Mouse (Mus musculus) liver, embryonic 13.5 days (tissue): Measurements from ENCODE around the gene Gm21748. TPM values are rescaled to one million over a fixed set of nuclear protein-coding genes. Genes with fewer than 3 reads are reported as not detected.
"Not testable (repeated sequence)": the region's sequence is repeated elsewhere in the genome, so short reads cannot be mapped to it uniquely, and the experiment has no call there.

ENCODE experiments used
- ATAC-seq: fragments of 200-750 bp; cut with Nextera tagmentation; 2 replicates; pipeline ENCODE4 v1.8.0; 2017; ENCODE audit warnings: low read depth, mild to moderate bottlenecking, moderate number of reproducible peaks, moderate library complexity
- DNase-seq: peaks from one replicate; pipeline ENCODE4 v3.0.0; 2022
- H3K27ac ChIP-seq: fragments of 300-500 bp; sonication (generic); 2 replicates; pipeline ENCODE4 v1.5.1; 2015; ENCODE audit warnings: moderate library complexity, mild to moderate bottlenecking, inconsistent platforms
- H3K27me3 ChIP-seq: fragments of 300-500 bp; sonication (generic); 2 replicates; pipeline ENCODE4 v1.6.1; 2015; ENCODE audit warnings: mild to moderate bottlenecking, inconsistent platforms
- H3K36me3 ChIP-seq: fragments of 300-500 bp; sonication (generic); 2 replicates; pipeline ENCODE4 v1.6.1; 2015; ENCODE audit warnings: mild to moderate bottlenecking, inconsistent platforms
- H3K4me1 ChIP-seq: fragments of 300-500 bp; sonication (generic); replicated peaks from 2 replicates; pipeline ENCODE4 v1.6.1; 2015; ENCODE audit warnings: inconsistent platforms
- H3K4me2 ChIP-seq: fragments of 300-500 bp; sonication (generic); 2 replicates; pipeline ENCODE4 v1.6.1; 2015; ENCODE audit warnings: inconsistent platforms, mild to moderate bottlenecking, moderate library complexity
- H3K4me3 ChIP-seq: fragments of 300-500 bp; sonication (generic); replicated peaks from 2 replicates; pipeline ENCODE4 v1.5.1; 2015; ENCODE audit warnings: mild to moderate bottlenecking, inconsistent platforms
- H3K9ac ChIP-seq: fragments of 300-500 bp; sonication (generic); 2 replicates; pipeline ENCODE4 v1.6.1; 2015; ENCODE audit warnings: mild to moderate bottlenecking, inconsistent platforms
- H3K9me3 ChIP-seq: fragments of 300-500 bp; sonication (generic); replicated peaks from 2 replicates; pipeline ENCODE4 v1.6.1; 2016; ENCODE audit warnings: inconsistent platforms
- WGBS: fragments of 180-500 bp; shearing (Covaris S2); methylation state at CpG from one replicate; pipeline ENCODE4 v1.1.7; 2015; ENCODE audit not compliant: insufficient replicate concordance; 5-methylcytosine and 5-hydroxymethylcytosine counted together
- polyA plus RNA-seq: library from polyadenylated mRNA; unstranded; fragments of >200 nt; fragmentation: Nextera tagmentation; extraction: Ambion mirVana; gene quantifications from 2 replicates; pipeline ENCODE4 v1.2.1, GENCODE M21; 2015

Gm21748 gene
- not detected in 2 replicates for polyA plus RNA-seq

GRCm38 (mm10) chrY:90839077-90839476 is at the start of gene Gm21748:
Gene Gm21748 (minus strand): TSS chrY:90839177.
- H3K4me2 ChIP-seq, H3K4me1 ChIP-seq, ATAC-seq, H3K27me3 ChIP-seq, H3K27ac ChIP-seq, H3K9ac ChIP-seq, H3K4me3 ChIP-seq, H3K36me3 ChIP-seq, H3K9me3 ChIP-seq, DNase-seq: not testable (repeated sequence)
- WGBS: no CpG with 5 or more reads among the region's 8 CpGs

Other genes with a start within 250 kb of the Gm21748 start
- not detected in 2 replicates for gene Gm21860, start 84.4 kb downstream of the Gm21748 start, polyA plus RNA-seq
- gene Gm47283, start 54.4 kb downstream of the Gm21748 start, polyA plus RNA-seq: not detected in 2 replicates